Mouse (Mus musculus): ENCODE measurements at regions not wholly inside any gene's neighbourhood (a gene's known extent, or its start where the extent isn't known, plus 50 kb on each side); places are given as distances from the start of the nearest gene placed in this dataset.

- Histone ChIP-seq H3K9ac (ENCODE audit: low read length) (no peak overlapping the region), H3K27me3 (ENCODE audit: control insufficient read depth, insufficient read depth, low read length) (no peaks in the 10 kb centered on the region), H3K27ac (replicated peaks; ENCODE audit: low read depth, low read length) (no peak overlapping the region), H3K36me3 (ENCODE audit: control insufficient read depth, insufficient read depth, low read length) (no peaks in the 10 kb centered on the region), H3K4me2 (ENCODE audit: low read depth, severe bottlenecking) (no peak overlapping the region), H3K9me3 (ENCODE audit: control insufficient read depth, low read length) (no peaks in the 10 kb centered on the region), H3K4me1 (ENCODE audit: control insufficient read depth, insufficient read depth, low read length) (no peaks in the 10 kb centered on the region), H3K4me3 (ENCODE audit: low read depth, low read length) (no peak overlapping the region)
- ATAC-seq (ENCODE audit: insufficient number of reproducible peaks, low FRiP score, low TSS enrichment, low read depth) (no peak), DNase-seq (ENCODE audit: low spot score) (no peak)
- 49% methylated on average over 5 of the region's 5 CpGs for WGBS
Observed at GRCm38 (mm10) chr9:49988064-49988463, 189.3 kb upstream of the Ncam1 start.

DNA sequence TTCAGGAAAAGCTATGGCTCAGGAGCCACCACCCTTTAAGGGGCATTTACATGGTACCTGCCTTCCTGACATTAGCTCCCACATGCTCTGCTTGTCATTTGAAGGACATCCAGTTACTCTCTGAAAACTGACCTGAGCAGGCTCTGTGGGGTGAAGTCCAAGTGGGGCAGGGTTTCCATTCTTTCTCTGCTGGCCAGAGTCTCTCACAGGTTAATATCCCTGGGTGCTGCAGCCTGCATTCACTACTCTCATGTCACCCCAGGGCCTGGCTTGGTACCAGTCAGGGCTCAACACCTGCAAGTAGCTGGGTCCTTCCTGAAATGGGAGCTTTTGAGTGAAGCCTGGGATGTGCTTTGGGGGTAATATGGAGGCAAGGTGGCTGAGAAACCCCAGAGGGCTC is 188.8 kb upstream of the Ncam1 start:
- no peak overlapping the region for H3K4me3 ChIP-seq (ENCODE audit: low read depth, low read length)
- H3K36me3 ChIP-seq (ENCODE audit: control insufficient read depth, insufficient read depth, low read length): no peaks in the 10 kb centered on the region
- no peaks in the 10 kb centered on the region for H3K27me3 ChIP-seq (ENCODE audit: control insufficient read depth, insufficient read depth, low read length)
- DNase-seq (ENCODE audit: low spot score) (no peak), ATAC-seq (ENCODE audit: insufficient number of reproducible peaks, low FRiP score, low TSS enrichment, low read depth) (no peak)
- H3K4me1 ChIP-seq (ENCODE audit: control insufficient read depth, insufficient read depth, low read length): no peaks in the 10 kb centered on the region
- no peak overlapping the region for H3K27ac ChIP-seq (replicated peaks; ENCODE audit: low read depth, low read length)
- no peaks in the 10 kb centered on the region for H3K9me3 ChIP-seq (ENCODE audit: control insufficient read depth, low read length)
- H3K9ac ChIP-seq (ENCODE audit: low read length): no peak overlapping the region
- no peak overlapping the region for H3K4me2 ChIP-seq (ENCODE audit: low read depth, severe bottlenecking)

DNA sequence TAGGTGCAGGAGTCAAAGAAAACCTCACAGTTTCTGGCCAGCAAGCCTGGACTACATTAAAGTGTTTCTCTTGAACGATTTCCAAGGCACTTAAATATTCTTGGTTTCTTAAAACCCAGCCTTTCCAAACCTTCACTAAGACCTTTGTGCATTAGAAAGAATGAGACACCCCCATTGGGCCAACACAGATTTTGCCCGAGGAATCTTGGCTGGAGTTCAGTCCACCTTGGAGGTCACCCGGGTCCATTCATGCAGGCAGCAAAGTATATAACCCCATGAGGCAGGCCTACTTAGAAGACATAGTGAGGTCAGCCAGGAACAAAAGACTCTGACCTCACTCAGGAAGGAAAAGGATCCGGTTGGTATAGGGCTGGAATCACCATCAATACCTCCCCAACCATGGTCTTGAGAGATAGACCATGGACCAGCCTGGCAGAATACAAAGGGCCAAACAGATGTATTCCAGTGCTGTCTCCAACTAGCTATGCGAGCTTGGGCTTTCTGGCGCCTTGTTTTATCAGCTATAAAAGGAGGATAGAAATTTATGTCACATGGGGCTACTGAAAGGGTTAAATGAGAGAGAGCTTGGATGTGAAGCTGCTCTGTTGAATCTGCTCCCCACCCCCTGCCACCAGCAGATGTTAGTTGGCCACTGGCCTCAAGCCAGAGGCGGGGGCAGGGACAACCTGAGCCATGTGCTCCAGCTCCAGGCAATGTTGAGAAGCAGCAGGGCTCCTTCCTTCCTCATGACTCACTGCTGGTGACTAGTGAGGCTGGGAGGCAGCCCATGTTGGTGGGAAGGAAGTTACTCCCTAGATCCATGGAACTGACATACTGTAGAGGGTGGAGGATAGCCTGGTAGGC is 181.9 kb upstream of the Ncam1 start:
- 66% methylated on average over 7 of the region's 7 CpGs for WGBS
- Histone ChIP-seq H3K27me3 (ENCODE audit: control insufficient read depth, insufficient read depth, low read length) (no peaks in the 10 kb centered on the region), H3K4me2 (ENCODE audit: low read depth, severe bottlenecking) (no peak overlapping the region), H3K4me1 (ENCODE audit: control insufficient read depth, insufficient read depth, low read length) (peaks cover 5% of the 10 kb centered on the region), H3K27ac (replicated peaks; ENCODE audit: low read depth, low read length) (no peak overlapping the region), H3K4me3 (ENCODE audit: low read depth, low read length) (no peak overlapping the region), H3K9ac (ENCODE audit: low read length) (no peak overlapping the region), H3K36me3 (ENCODE audit: control insufficient read depth, insufficient read depth, low read length) (no peaks in the 10 kb centered on the region), H3K9me3 (ENCODE audit: control insufficient read depth, low read length) (no peaks in the 10 kb centered on the region)
- peak; percentile 35; the same call in 1 of the 2 replicates for ATAC-seq (ENCODE audit: insufficient number of reproducible peaks, low FRiP score, low TSS enrichment, low read depth)
- peak; percentile 51 for DNase-seq (ENCODE audit: low spot score)

GRCm38 (mm10) chr9:49975938-49976671 is 177.4 kb upstream of the Ncam1 start:
- H3K36me3 ChIP-seq (ENCODE audit: control insufficient read depth, insufficient read depth, low read length): no peaks in the 10 kb centered on the region
- DNase-seq (ENCODE audit: low spot score): no peak
- H3K4me2 ChIP-seq (ENCODE audit: low read depth, severe bottlenecking): no peak overlapping the region
- no peaks in the 10 kb centered on the region for H3K9me3 ChIP-seq (ENCODE audit: control insufficient read depth, low read length)
- 72% methylated on average over 11 of the region's 11 CpGs for WGBS
- ATAC-seq (ENCODE audit: insufficient number of reproducible peaks, low FRiP score, low TSS enrichment, low read depth): no peak
- no peak overlapping the region for H3K27ac ChIP-seq (replicated peaks; ENCODE audit: low read depth, low read length)
- no peak overlapping the region for H3K4me3 ChIP-seq (ENCODE audit: low read depth, low read length)
- no peaks in the 10 kb centered on the region for H3K27me3 ChIP-seq (ENCODE audit: control insufficient read depth, insufficient read depth, low read length)
- peaks cover 3% of the 10 kb centered on the region for H3K4me1 ChIP-seq (ENCODE audit: control insufficient read depth, insufficient read depth, low read length)
- no peak overlapping the region for H3K9ac ChIP-seq (ENCODE audit: low read length)

- ATAC-seq (ENCODE audit: insufficient number of reproducible peaks, low FRiP score, low TSS enrichment, low read depth) (no peak), DNase-seq (ENCODE audit: low spot score) (no peak)
- no peaks in the 10 kb centered on the region for H3K9me3 ChIP-seq (ENCODE audit: control insufficient read depth, low read length)
- no peaks in the 10 kb centered on the region for H3K27me3 ChIP-seq (ENCODE audit: control insufficient read depth, insufficient read depth, low read length)
- no peak overlapping the region for H3K4me2 ChIP-seq (ENCODE audit: low read depth, severe bottlenecking)
- no peak overlapping the region for H3K9ac ChIP-seq (ENCODE audit: low read length)
- no peaks in the 10 kb centered on the region for H3K4me1 ChIP-seq (ENCODE audit: control insufficient read depth, insufficient read depth, low read length)
- H3K27ac ChIP-seq (replicated peaks; ENCODE audit: low read depth, low read length): no peak overlapping the region
- no peaks in the 10 kb centered on the region for H3K36me3 ChIP-seq (ENCODE audit: control insufficient read depth, insufficient read depth, low read length)
- WGBS: 87% methylated on average over 5 of the region's 5 CpGs
- H3K4me3 ChIP-seq (ENCODE audit: low read depth, low read length): no peak overlapping the region
Observed at GRCm38 (mm10) chr9:49973974-49974495, 175.3 kb upstream of the Ncam1 start.

DNA sequence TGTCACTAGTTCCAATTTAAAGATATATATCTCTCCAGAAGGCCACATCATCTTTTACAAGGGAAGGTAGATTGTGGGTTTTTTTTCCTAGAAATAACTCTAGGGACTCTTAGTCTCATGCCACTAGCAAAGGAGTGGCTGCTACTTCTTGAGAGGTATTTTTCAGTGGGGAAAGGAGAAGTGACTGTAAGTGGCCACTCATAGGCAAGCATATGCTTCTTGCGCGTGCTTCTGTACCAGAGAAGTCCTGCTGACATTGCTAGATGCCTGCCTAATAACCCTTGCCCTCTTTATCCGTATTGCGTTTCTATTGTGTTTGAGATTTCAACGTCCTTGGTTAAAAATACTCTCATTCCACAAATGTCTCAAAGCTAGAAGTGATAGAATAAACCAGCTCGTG is 170.7 kb upstream of the Ncam1 start:
- H3K9me3 ChIP-seq (ENCODE audit: control insufficient read depth, low read length): no peaks in the 10 kb centered on the region
- ATAC-seq (ENCODE audit: insufficient number of reproducible peaks, low FRiP score, low TSS enrichment, low read depth) (no peak), DNase-seq (ENCODE audit: low spot score) (no peak)
- H3K4me2 ChIP-seq (ENCODE audit: low read depth, severe bottlenecking): no peak overlapping the region
- H3K27ac ChIP-seq (replicated peaks; ENCODE audit: low read depth, low read length): no peak overlapping the region
- H3K4me3 ChIP-seq (ENCODE audit: low read depth, low read length): no peak overlapping the region
- H3K27me3 ChIP-seq (ENCODE audit: control insufficient read depth, insufficient read depth, low read length): no peaks in the 10 kb centered on the region
- 86% methylated on average over 6 of the region's 6 CpGs for WGBS
- no peaks in the 10 kb centered on the region for H3K4me1 ChIP-seq (ENCODE audit: control insufficient read depth, insufficient read depth, low read length)
- no peaks in the 10 kb centered on the region for H3K36me3 ChIP-seq (ENCODE audit: control insufficient read depth, insufficient read depth, low read length)
- H3K9ac ChIP-seq (ENCODE audit: low read length): no peak overlapping the region

GRCm38 (mm10) chr9:49964666-49965065 is 165.9 kb upstream of the Ncam1 start:
- DNase-seq (ENCODE audit: low spot score) (no peak), ATAC-seq (ENCODE audit: insufficient number of reproducible peaks, low FRiP score, low TSS enrichment, low read depth) (no peak)
- H3K9ac ChIP-seq (ENCODE audit: low read length): no peak overlapping the region
- peaks cover 27% of the 10 kb centered on the region for H3K4me1 ChIP-seq (ENCODE audit: control insufficient read depth, insufficient read depth, low read length)
- no peak overlapping the region for H3K4me3 ChIP-seq (ENCODE audit: low read depth, low read length)
- no peaks in the 10 kb centered on the region for H3K9me3 ChIP-seq (ENCODE audit: control insufficient read depth, low read length)
- no peaks in the 10 kb centered on the region for H3K27me3 ChIP-seq (ENCODE audit: control insufficient read depth, insufficient read depth, low read length)
- H3K36me3 ChIP-seq (ENCODE audit: control insufficient read depth, insufficient read depth, low read length): no peaks in the 10 kb centered on the region
- H3K27ac ChIP-seq (replicated peaks; ENCODE audit: low read depth, low read length): no peak overlapping the region
- H3K4me2 ChIP-seq (ENCODE audit: low read depth, severe bottlenecking): no peak overlapping the region
- WGBS: 75% methylated on average over 4 of the region's 4 CpGs

- Histone ChIP-seq H3K36me3 (ENCODE audit: control insufficient read depth, insufficient read depth, low read length) (no peaks in the 10 kb centered on the region), H3K27ac (replicated peaks; ENCODE audit: low read depth, low read length) (peak overlapping the region; percentile 89), H3K4me3 (ENCODE audit: low read depth, low read length) (no peak overlapping the region), H3K9ac (ENCODE audit: low read length) (0 out of 2 replicates have a peak overlapping the region, but pooled peaks have one; percentile 3), H3K9me3 (ENCODE audit: control insufficient read depth, low read length) (no peaks in the 10 kb centered on the region), H3K4me2 (ENCODE audit: low read depth, severe bottlenecking) (peak overlapping the region; percentile 1; the same call in 1 of the 2 replicates), H3K4me1 (ENCODE audit: control insufficient read depth, insufficient read depth, low read length) (peaks cover 35% of the 10 kb centered on the region), H3K27me3 (ENCODE audit: control insufficient read depth, insufficient read depth, low read length) (no peaks in the 10 kb centered on the region)
- DNase-seq (ENCODE audit: low spot score): peak; percentile 85
- 5% methylated on average over 8 of the region's 8 CpGs for WGBS
- peak; percentile 86 for ATAC-seq (ENCODE audit: insufficient number of reproducible peaks, low FRiP score, low TSS enrichment, low read depth)
Observed at GRCm38 (mm10) chr9:49962561-49963071, 163.9 kb upstream of the Ncam1 start.
